Mouse (Mus musculus) gastrocnemius, adult 2 months (tissue): Measurements from ENCODE around the gene Mvp. TPM values are rescaled to one million over a fixed set of nuclear protein-coding genes. Genes with fewer than 3 reads are reported as not detected.

Source experiments
- DNase-seq: peaks from one replicate; pipeline ENCODE4 v3.0.0; 2022
- H3K27ac ChIP-seq: fragments of 200-600 bp; 2 replicates; pipeline ENCODE4 v1.8.1; 2022; ENCODE audit warnings: mild to moderate bottlenecking
- H3K4me3 ChIP-seq: fragments of 200-600 bp; 2 replicates; pipeline ENCODE4 v1.8.1; 2022; ENCODE audit warnings: mild to moderate bottlenecking, moderate library complexity
- CTCF ChIP-seq: fragments of 200-600 bp; IDR thresholded peaks from 2 replicates; pipeline ENCODE4 v1.8.1; 2022; ENCODE audit warnings: antibody characterized with exemption, mild to moderate bottlenecking, moderate library complexity
- intact Hi-C: fragments of 180-260 bp; cut with DNase I; formaldehyde crosslinking; loops from one replicate; pipeline ENCODE4 v1.15.1; 2025
- total RNA-seq, 2 experiments: library from RNA; stranded (reverse); gene quantifications; 2 replicates each; pipeline ENCODE4 v1.2.3; 2021

Gene Mvp
- total RNA-seq, 2 experiments from 2014 or later, result 26.5 to 30.2 TPM

- Histone ChIP-seq H3K27ac (peak overlapping the region; percentile 94), H3K4me3 (peak overlapping the region; percentile 95)
- intact Hi-C loops, result loop anchor here (10.0 kb wide), 1 partner anchor 269 kb away; the partner anchor contains the start of gene Mapk3
- TF ChIP-seq CTCF, result no peak
- peak; percentile 28 for DNase-seq
Observed at GRCm38 (mm10) chr7:127023896-127024690, 9.7 kb upstream of the Mvp start.

DNA sequence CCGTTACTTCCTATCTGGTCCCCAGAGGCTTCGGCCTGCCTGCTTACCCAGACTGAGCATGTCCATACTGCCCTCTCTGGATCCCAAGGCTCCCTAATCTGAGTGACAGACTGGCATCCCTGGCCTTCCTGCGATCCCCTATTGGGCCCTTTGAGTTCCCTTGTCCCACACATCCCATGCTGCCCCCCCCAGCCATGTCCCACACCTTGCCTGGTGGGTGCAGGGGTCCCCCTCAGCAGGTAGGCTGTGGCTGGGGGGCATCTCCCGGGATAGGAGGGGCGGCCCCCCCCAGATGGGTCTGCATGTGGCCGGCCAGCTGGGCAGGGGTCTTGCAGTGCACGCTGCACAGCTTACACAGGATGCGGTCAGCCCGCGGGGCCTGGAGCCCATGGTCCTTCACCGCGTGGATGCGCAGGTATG is 8.9 kb upstream of the Mvp start:
- no peak for TF ChIP-seq CTCF
- peak; percentile 24 for DNase-seq
- H3K4me3 ChIP-seq, result 0 out of 2 replicates have a peak overlapping the region, but pooled peaks have one; percentile 4
- intact Hi-C loops, result loop anchor here (10.0 kb wide), 1 partner anchor 268 kb away; the partner anchor contains the start of gene Mapk3
- no peak overlapping the region for H3K27ac ChIP-seq

DNA sequence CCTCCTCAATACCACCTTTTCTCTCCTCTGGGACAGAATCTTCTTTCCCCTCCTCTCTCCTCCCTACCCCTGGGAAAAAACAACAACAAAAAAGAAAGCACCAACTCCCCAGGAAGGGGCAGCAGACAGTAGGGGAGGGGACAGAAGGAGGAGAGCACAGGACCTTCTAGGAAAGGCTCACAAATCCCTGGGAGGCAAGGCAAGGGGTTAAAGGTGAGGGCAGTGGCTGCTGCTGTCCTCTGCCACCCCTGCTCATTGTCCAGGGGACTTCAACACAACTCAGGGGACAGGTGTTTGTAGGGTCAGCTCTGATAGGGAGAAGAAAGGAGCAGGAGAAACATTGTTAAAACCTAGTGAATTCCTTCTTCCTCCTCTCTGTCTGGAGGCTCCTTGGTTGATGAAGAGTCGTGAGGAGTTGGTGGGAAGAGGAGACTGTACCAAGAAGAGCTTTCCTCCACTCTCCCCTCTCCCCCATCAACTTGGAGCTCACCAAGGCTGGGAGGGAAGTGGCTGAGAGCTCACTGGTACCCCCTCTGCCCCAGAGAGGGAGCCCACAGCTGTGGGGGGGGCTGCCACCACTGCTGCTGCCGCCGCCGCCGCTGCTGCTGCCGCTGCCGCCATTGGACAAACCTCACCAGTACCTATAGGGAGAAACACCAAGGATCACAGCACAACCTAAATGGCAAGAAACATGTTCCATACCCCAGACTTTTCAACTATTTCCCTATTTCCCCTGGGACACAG is 8.3 kb upstream of the Mvp start:
- intact Hi-C loops, result loop anchor here (10.0 kb wide), 1 partner anchor 268 kb away; the partner anchor contains the start of gene Mapk3
- DNase-seq, result no peak
- H3K27ac ChIP-seq, result no peak overlapping the region
- no peak for TF ChIP-seq CTCF
- H3K4me3 ChIP-seq, result no peak overlapping the region

- TF ChIP-seq CTCF, result no peak
- intact Hi-C loops, result loop anchor here (10.0 kb wide), 1 partner anchor 267 kb away; the partner anchor contains the start of gene Mapk3
- peak overlapping the region; percentile 71 for H3K4me3 ChIP-seq
- H3K27ac ChIP-seq, result peak overlapping the region; percentile 67
- no peak for DNase-seq
Observed at GRCm38 (mm10) chr7:127021563-127022527, 7.4 kb upstream of the Mvp start.

- intact Hi-C loops, result loop anchor here (10.0 kb wide), 1 partner anchor 266 kb away; the partner anchor contains the start of gene Mapk3
- Histone ChIP-seq H3K4me3 (peak within 1 kb of the TSS; percentile 71), H3K27ac (peak within 1 kb of the TSS; percentile 67)
- DNase-seq, result peak; percentile 67
- no peak for TF ChIP-seq CTCF
Observed at GRCm38 (mm10) chr7:127020901-127021562, 6.6 kb upstream of the Mvp start, which contains the start of the genes Gm42742 and Prrt2. TSS of gene Gm42742 (minus strand) at chr7:127021097. TSS of gene Prrt2 (minus strand) at chr7:127021211.

GRCm38 (mm10) chr7:127020491-127020890 is 6.1 kb upstream of the Mvp start:
- no peak for DNase-seq
- intact Hi-C loops, result loop anchor here (10.0 kb wide), 1 partner anchor 266 kb away; the partner anchor contains the start of gene Mapk3
- H3K27ac ChIP-seq, result peak overlapping the region; percentile 67
- no peak for TF ChIP-seq CTCF
- peak overlapping the region; percentile 71 for H3K4me3 ChIP-seq

GRCm38 (mm10) chr7:127020031-127020430 is 5.6 kb upstream of the Mvp start:
- DNase-seq, result no peak
- no peak for TF ChIP-seq CTCF
- intact Hi-C loops, result loop anchor here (10.0 kb wide), 1 partner anchor 265 kb away; the partner anchor contains the start of gene Mapk3
- H3K4me3 ChIP-seq, result peak overlapping the region; percentile 71
- peak overlapping the region; percentile 67 for H3K27ac ChIP-seq

GRCm38 (mm10) chr7:127019306-127019960 is 5.0 kb upstream of the Mvp start:
- no peak for TF ChIP-seq CTCF
- DNase-seq, result no peak
- Histone ChIP-seq H3K27ac (peak overlapping the region; percentile 67), H3K4me3 (peak overlapping the region; percentile 71)
- intact Hi-C loops, result no loop called here

DNA sequence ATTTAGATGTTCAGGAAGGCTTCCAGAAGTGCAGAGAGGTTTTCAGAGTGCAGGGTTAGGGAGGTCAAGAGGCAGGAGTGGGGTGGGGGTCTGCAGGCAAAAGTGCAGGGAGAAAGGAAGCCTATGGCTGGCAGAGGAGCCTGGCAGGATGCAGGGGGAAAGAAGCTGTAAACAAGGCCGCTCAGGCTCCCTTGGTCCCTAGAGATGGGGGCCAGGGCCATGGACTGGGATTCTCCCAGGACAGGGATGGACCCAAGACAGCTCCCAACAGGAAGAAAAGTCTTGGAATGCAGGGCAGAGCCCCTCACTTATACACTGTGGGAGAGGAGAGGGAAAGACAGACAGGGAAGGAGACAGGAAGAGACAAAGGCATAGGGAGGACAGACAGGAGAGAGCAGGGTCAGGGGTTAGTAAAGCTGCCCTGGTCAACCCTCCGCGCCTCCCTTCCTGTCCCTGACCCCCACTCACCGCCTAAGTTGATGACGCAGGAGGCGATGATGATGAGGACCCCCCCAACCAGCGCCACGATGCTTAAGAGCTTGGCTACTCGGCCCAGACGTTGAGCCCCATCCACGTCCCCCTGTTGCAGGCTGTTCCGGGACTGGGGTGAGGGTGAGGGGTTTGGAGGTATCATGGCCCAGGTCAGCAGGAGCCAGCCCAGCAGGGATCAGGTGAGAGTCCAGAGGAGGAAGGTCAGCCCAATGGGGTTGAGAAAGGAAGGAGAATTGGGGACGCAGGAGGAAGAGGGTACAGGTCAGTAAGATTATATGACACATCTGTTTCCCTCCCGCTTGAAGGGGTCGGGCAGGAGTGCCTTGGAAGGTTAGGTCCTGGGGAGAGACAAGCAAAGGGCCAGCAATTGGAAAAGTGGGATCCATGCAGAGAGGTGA is 4.2 kb upstream of the Mvp start:
- Histone ChIP-seq H3K27ac (peak overlapping the region; percentile 96), H3K4me3 (peak overlapping the region; percentile 71; the same call in 1 of the 2 replicates)
- intact Hi-C loops, result no loop called here
- DNase-seq, result peak; percentile 16
- no peak for TF ChIP-seq CTCF

- peak overlapping the region; percentile 96 for H3K27ac ChIP-seq
- intact Hi-C loops, result loop anchor here (2.0 kb wide), 1 partner anchor 41 kb away; the partner anchor contains the start of gene Cdiptos
- no peak overlapping the region for H3K4me3 ChIP-seq
- TF ChIP-seq CTCF, result no peak
- peak; percentile 34 for DNase-seq
Observed at GRCm38 (mm10) chr7:127017950-127018345, 3.5 kb upstream of the Mvp start.
